Mouse (Mus musculus) G1E (cell line): ENCODE data around the gene Flt1.

Source experiments
- CTCF ChIP-seq: IDR thresholded peaks from 2 replicates; pipeline ENCODE4 v1.5.1; 2012; ENCODE audit warnings: low read depth, low read length, inconsistent platforms, mixed read lengths
- GATA1 ChIP-seq: IDR thresholded peaks from 2 replicates; pipeline ENCODE4 v1.6.1; 2012; ENCODE audit warnings: borderline replicate concordance, low read length, inconsistent platforms, mixed read lengths
- GATA2 ChIP-seq: IDR thresholded peaks from 2 replicates; pipeline ENCODE4 v1.6.1; 2012; ENCODE audit warnings: low read depth, low read length, inconsistent platforms, borderline replicate concordance
- POLR2AphosphoS5 ChIP-seq: IDR thresholded peaks from 2 replicates; pipeline ENCODE4 v1.6.1; 2012; ENCODE audit warnings: low read depth, low read length, inconsistent platforms; ENCODE audit not compliant: insufficient replicate concordance
- TAL1 ChIP-seq: conservative IDR thresholded peaks from 2 replicates; pipeline ENCODE4 v1.6.1; 2012; ENCODE audit warnings: low read depth, low read length, inconsistent platforms, mixed read lengths

DNA sequence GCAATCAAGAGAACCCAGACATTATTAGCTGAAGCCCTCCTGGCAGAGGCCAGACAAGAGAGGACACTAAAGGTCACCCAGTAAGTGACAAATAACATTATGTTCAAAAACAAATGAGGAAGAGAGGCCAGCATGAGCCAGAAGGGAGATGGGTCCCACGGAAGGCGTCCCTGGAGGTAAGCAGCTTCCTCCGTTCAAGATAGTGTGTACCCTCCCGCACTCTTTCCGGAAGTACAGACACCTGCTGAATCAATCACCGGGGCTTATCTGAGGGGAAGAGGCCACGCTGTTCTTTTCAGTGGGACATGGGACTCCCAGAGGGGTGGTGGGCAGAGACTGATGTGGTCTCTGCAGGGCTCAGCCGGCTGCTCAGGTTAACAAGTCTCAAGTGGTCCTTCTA, 146.1 kb downstream of the Flt1 start:
- TF ChIP-seq CTCF (no peak), TAL1 (no peak), GATA2 (no peak), GATA1 (no peak), POLR2AphosphoS5 (no peak)
